Mouse (Mus musculus) forebrain, embryonic 13.5 days (tissue): ENCODE measurements around the gene Tbc1d25. TPM values are rescaled to one million over a fixed set of nuclear protein-coding genes. Genes with fewer than 3 reads are reported as not detected.

Experiments
- ATAC-seq: fragments of 200-750 bp; cut with Nextera tagmentation; 2 replicates; pipeline ENCODE4 v1.8.0; 2017
- H3K27ac ChIP-seq: fragments of 300-500 bp; sonication (generic); 2 replicates; pipeline ENCODE4 v1.5.1; 2015; ENCODE audit warnings: inconsistent platforms, mild to moderate bottlenecking, moderate library complexity
- H3K27me3 ChIP-seq: fragments of 300-500 bp; sonication (generic); 2 replicates; pipeline ENCODE4 v1.6.1; 2015; ENCODE audit warnings: mild to moderate bottlenecking, inconsistent platforms
- H3K36me3 ChIP-seq: fragments of 300-500 bp; sonication (generic); 2 replicates; pipeline ENCODE4 v1.6.1; 2015; ENCODE audit warnings: mild to moderate bottlenecking, inconsistent platforms; ENCODE audit not compliant: poor library complexity, severe bottlenecking
- H3K4me1 ChIP-seq: fragments of 300-500 bp; sonication (generic); 2 replicates; pipeline ENCODE4 v1.6.1; 2015; ENCODE audit warnings: inconsistent platforms
- H3K4me2 ChIP-seq: fragments of 300-500 bp; sonication (generic); 2 replicates; pipeline ENCODE4 v1.6.1; 2015; ENCODE audit warnings: inconsistent platforms, mild to moderate bottlenecking, moderate library complexity
- H3K4me3 ChIP-seq: fragments of 300-500 bp; sonication (generic); 2 replicates; pipeline ENCODE4 v1.5.1; 2015; ENCODE audit warnings: mild to moderate bottlenecking, inconsistent platforms
- H3K9ac ChIP-seq: fragments of 300-500 bp; sonication (generic); 2 replicates; pipeline ENCODE4 v1.6.1; 2015; ENCODE audit warnings: mild to moderate bottlenecking, inconsistent platforms
- H3K9me3 ChIP-seq: fragments of 300-500 bp; sonication (generic); replicated peaks from 2 replicates; pipeline ENCODE4 v1.6.1; 2016; ENCODE audit warnings: inconsistent platforms
- WGBS: fragments of 180-500 bp; shearing (Covaris S2); methylation state at CpG from one replicate; pipeline ENCODE4 v1.1.7; 2015; 5-methylcytosine and 5-hydroxymethylcytosine counted together
- polyA plus RNA-seq: library from polyadenylated mRNA; unstranded; fragments of >200 nt; fragmentation: Nextera tagmentation; extraction: Ambion mirVana; gene quantifications from 2 replicates; pipeline ENCODE4 v1.2.1, GENCODE M21; 2015

Gene Tbc1d25
- 14.2 and 15.7 TPM in 2 replicates for polyA plus RNA-seq

- Histone ChIP-seq H3K9ac (peak within 1 kb of the TSS; percentile 68), H3K4me3 (peak within 1 kb of the TSS; percentile 58), H3K4me2 (peak within 1 kb of the TSS; percentile 56), H3K27ac (no peak within 1 kb of the TSS), H3K4me1 (peaks cover 4% of the 10 kb centered on the region), H3K27me3 (no peaks in the 10 kb centered on the region), H3K36me3 (0 out of 2 replicates have a peak, but pooled peaks cover 6% of the 10 kb centered on the region), H3K9me3 (no peaks in the 10 kb centered on the region)
- ATAC-seq: peak; percentile 97
- 17% methylated on average over 50 of the region's 56 CpGs for WGBS
Measured at GRCm38 (mm10) chrX:8175504-8176385, at the start of gene Tbc1d25. Gene Tbc1d25 (minus strand): TSS chrX:8176181.

- H3K9me3 ChIP-seq: no peaks in the 10 kb centered on the region; the same call in 1 of the 2 replicates
- no peak overlapping the region for H3K9ac ChIP-seq
- no peaks in the 10 kb centered on the region for H3K4me1 ChIP-seq
- no peak overlapping the region for H3K27ac ChIP-seq
- no peaks in the 10 kb centered on the region for H3K27me3 ChIP-seq
- H3K4me3 ChIP-seq: no peak overlapping the region
- WGBS: 88% methylated on average over 7 of the region's 7 CpGs
- no peak for ATAC-seq
- H3K36me3 ChIP-seq: no peaks in the 10 kb centered on the region
- no peak overlapping the region for H3K4me2 ChIP-seq
Measured at GRCm38 (mm10) chrX:8223473-8223872, 47.5 kb upstream of the Tbc1d25 start.

GRCm38 (mm10) chrX:8222678-8223421 is 46.9 kb upstream of the Tbc1d25 start:
- no peak for ATAC-seq
- no peaks in the 10 kb centered on the region for H3K27me3 ChIP-seq
- 57% methylated on average over 7 of the region's 7 CpGs for WGBS
- no peaks in the 10 kb centered on the region; the same call in 1 of the 2 replicates for H3K9me3 ChIP-seq
- no peak overlapping the region for H3K9ac ChIP-seq
- H3K36me3 ChIP-seq: no peaks in the 10 kb centered on the region
- H3K4me2 ChIP-seq: no peak overlapping the region
- no peak overlapping the region for H3K27ac ChIP-seq
- no peak overlapping the region for H3K4me3 ChIP-seq
- H3K4me1 ChIP-seq: no peaks in the 10 kb centered on the region

GRCm38 (mm10) chrX:8222296-8222677 is 46.3 kb upstream of the Tbc1d25 start:
- no peak overlapping the region for H3K4me3 ChIP-seq
- no peak overlapping the region for H3K4me2 ChIP-seq
- H3K9me3 ChIP-seq: no peaks in the 10 kb centered on the region; the same call in 1 of the 2 replicates
- WGBS: 72% methylated on average over 3 of the region's 3 CpGs
- no peak for ATAC-seq
- no peaks in the 10 kb centered on the region for H3K36me3 ChIP-seq
- no peak overlapping the region for H3K9ac ChIP-seq
- H3K27me3 ChIP-seq: no peaks in the 10 kb centered on the region
- no peaks in the 10 kb centered on the region for H3K4me1 ChIP-seq
- no peak overlapping the region for H3K27ac ChIP-seq

GRCm38 (mm10) chrX:8219651-8220050 is 43.7 kb upstream of the Tbc1d25 start:
- H3K9ac ChIP-seq: no peak overlapping the region
- WGBS: 31% methylated on average over 8 of the region's 8 CpGs
- no peak overlapping the region for H3K4me3 ChIP-seq
- no peak for ATAC-seq
- H3K27me3 ChIP-seq: no peaks in the 10 kb centered on the region
- H3K4me1 ChIP-seq: no peaks in the 10 kb centered on the region
- H3K4me2 ChIP-seq: no peak overlapping the region
- H3K27ac ChIP-seq: no peak overlapping the region
- H3K36me3 ChIP-seq: no peaks in the 10 kb centered on the region
- H3K9me3 ChIP-seq: no peaks in the 10 kb centered on the region; the same call in 1 of the 2 replicates

GRCm38 (mm10) chrX:8218114-8218513 is 42.1 kb upstream of the Tbc1d25 start:
- no peaks in the 10 kb centered on the region for H3K36me3 ChIP-seq
- no peak for ATAC-seq
- 65% methylated on average over 2 of the region's 2 CpGs for WGBS

GRCm38 (mm10) chrX:8217383-8217782 is 41.4 kb upstream of the Tbc1d25 start:
- Histone ChIP-seq H3K4me2 (no peak overlapping the region), H3K9me3 (no peaks in the 10 kb centered on the region; the same call in 1 of the 2 replicates), H3K9ac (no peak overlapping the region), H3K27ac (no peak overlapping the region), H3K36me3 (no peaks in the 10 kb centered on the region), H3K4me1 (no peaks in the 10 kb centered on the region), H3K27me3 (no peaks in the 10 kb centered on the region), H3K4me3 (no peak overlapping the region)
- WGBS: 24% methylated on average over 6 of the region's 6 CpGs
- ATAC-seq: no peak

More at GRCm38 (mm10) chrX:8218114-8218513, 42.1 kb upstream of the Tbc1d25 start:
- Histone ChIP-seq H3K27me3 (no peaks in the 10 kb centered on the region), H3K27ac (no peak overlapping the region), H3K9me3 (no peaks in the 10 kb centered on the region; the same call in 1 of the 2 replicates), H3K4me1 (no peaks in the 10 kb centered on the region), H3K9ac (no peak overlapping the region), H3K4me3 (no peak overlapping the region), H3K4me2 (no peak overlapping the region)

GRCm38 (mm10) chrX:8211490-8212207 is 35.7 kb upstream of the Tbc1d25 start:
- Histone ChIP-seq H3K4me1 (no peaks in the 10 kb centered on the region), H3K36me3 (no peaks in the 10 kb centered on the region), H3K27me3 (no peaks in the 10 kb centered on the region), H3K4me2 (no peak overlapping the region), H3K4me3 (no peak overlapping the region), H3K9ac (no peak overlapping the region), H3K9me3 (no peaks in the 10 kb centered on the region), H3K27ac (no peak overlapping the region)
- ATAC-seq: no peak
- WGBS: 81% methylated on average over 7 of the region's 7 CpGs

GRCm38 (mm10) chrX:8209720-8210119 is 33.7 kb upstream of the Tbc1d25 start:
- no peak overlapping the region for H3K9ac ChIP-seq
- H3K4me1 ChIP-seq: peaks cover 7% of the 10 kb centered on the region
- no peak overlapping the region for H3K27ac ChIP-seq
- no peak overlapping the region for H3K4me3 ChIP-seq
- H3K4me2 ChIP-seq: no peak overlapping the region
- no peak for ATAC-seq
- no peaks in the 10 kb centered on the region for H3K9me3 ChIP-seq
- WGBS: 76% methylated on average over 2 of the region's 2 CpGs
- H3K36me3 ChIP-seq: no peaks in the 10 kb centered on the region
- H3K27me3 ChIP-seq: no peaks in the 10 kb centered on the region

GRCm38 (mm10) chrX:8207224-8207623 is 31.2 kb upstream of the Tbc1d25 start:
- WGBS: 22% methylated on average over 4 of the region's 4 CpGs
- Histone ChIP-seq H3K4me3 (no peak overlapping the region), H3K4me2 (peak overlapping the region; percentile 59; the same call in 1 of the 2 replicates)

GRCm38 (mm10) chrX:8206694-8207197 is 30.8 kb upstream of the Tbc1d25 start:
- 16% methylated on average over 11 of the region's 11 CpGs for WGBS
- peak overlapping the region; percentile 59 for H3K4me2 ChIP-seq
- H3K4me3 ChIP-seq: peak overlapping the region; percentile 50
- H3K27me3 ChIP-seq: no peaks in the 10 kb centered on the region
- peak; percentile 36 for ATAC-seq
- H3K9me3 ChIP-seq: no peaks in the 10 kb centered on the region
- H3K27ac ChIP-seq: no peak overlapping the region
- peak overlapping the region; percentile 50 for H3K9ac ChIP-seq
- 0 out of 2 replicates have a peak, but pooled peaks cover 3% of the 10 kb centered on the region for H3K36me3 ChIP-seq
- H3K4me1 ChIP-seq: peaks cover 7% of the 10 kb centered on the region

More at GRCm38 (mm10) chrX:8207224-8207623, 31.2 kb upstream of the Tbc1d25 start:
- Histone ChIP-seq H3K4me1 (peaks cover 7% of the 10 kb centered on the region), H3K36me3 (0 out of 2 replicates have a peak, but pooled peaks cover 3% of the 10 kb centered on the region), H3K27me3 (no peaks in the 10 kb centered on the region), H3K9ac (no peak overlapping the region), H3K9me3 (no peaks in the 10 kb centered on the region), H3K27ac (no peak overlapping the region)
- no peak for ATAC-seq
